Mouse (Mus musculus): ENCODE measurements around the gene Ccdc184. TPM values are rescaled to one million over a fixed set of nuclear protein-coding genes. Genes with fewer than 3 reads are reported as not detected.

Ccdc184 gene
- total RNA-seq (2018; cell fraction: chromatin; rRNA removed) = not detected
- total RNA-seq (2018; cell fraction: cytosol; rRNA removed) = under 1 TPM in 1 of 26 experiments, not detected in 25; 0.11 TPM
- not detected for total RNA-seq (2018; cell fraction: nucleus; rRNA removed)
- polyA plus RNA-seq (2018) = not detected in 3 replicates

DNA sequence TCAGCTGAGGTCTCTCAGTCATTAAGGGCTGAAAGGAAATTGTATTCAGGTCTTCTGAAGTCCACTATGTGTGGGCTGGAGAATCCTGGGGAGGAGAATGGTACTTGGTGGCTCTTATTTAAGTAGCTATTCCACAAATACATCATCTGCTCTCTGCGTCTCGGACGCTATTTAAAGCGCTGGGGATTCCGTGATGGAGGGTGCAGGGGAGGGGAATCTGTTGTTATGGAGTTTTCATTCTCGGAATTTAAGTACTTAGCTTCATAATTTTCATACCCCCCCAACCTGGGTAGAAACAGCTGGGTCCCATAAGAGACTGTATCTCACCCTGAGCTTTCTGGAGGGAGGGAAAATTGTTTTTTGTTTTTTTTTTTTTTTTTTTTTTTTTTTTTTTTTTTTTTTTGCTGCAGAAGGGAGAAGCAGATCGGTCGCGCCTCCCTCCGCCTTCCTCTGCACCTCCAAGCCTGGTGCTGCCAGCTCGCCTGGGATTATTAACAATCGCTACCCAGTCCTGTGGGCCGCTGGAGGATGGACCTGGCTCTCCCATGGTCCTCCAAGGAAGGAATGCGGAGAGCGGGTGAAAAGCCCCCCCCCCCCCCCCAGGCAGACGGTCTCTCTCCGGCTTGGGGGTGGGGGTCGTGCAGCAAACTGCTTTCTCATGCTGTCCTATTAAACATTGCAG is at the start of gene Ccdc184:
Gene Ccdc184, plus strand, starts transcription at position 196 of the 682 bp plus-strand sequence.
- WGBS (ENCODE audit: missing documents) = 9% methylated on average over 14 of the region's 18 CpGs
- no peaks in the 10 kb centered on the region for H3K36me3 ChIP-seq (ENCODE audit: inconsistent target)
- no peaks in the 10 kb centered on the region for H3K79me2 ChIP-seq (ENCODE audit: inconsistent target)
- H3K27ac ChIP-seq = no peak within 1 kb of the TSS
- H3K4me3 ChIP-seq (ENCODE audit: inconsistent target) = no peak within 1 kb of the TSS

DNA sequence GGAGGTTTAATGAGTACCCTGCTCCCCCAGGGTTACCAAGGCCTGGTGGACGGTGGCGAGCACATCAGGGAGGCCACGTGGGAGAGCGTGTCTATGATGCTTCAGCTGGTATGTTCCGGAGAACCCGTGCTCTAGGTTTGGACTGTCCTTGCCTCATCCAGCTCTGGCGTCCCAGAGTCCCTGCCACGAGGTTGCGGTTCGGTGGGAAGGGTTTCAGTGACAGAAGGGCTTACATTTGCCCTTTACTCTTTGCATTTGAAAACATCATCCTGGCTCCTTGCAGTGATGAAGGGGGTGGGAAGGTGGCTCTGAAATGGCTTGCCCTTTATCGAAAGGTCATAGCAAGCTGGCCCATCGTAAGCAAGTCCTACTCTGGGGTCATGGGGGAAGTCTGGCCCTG is 47.6 kb upstream of the Ccdc184 start:
- no peaks in the 10 kb centered on the region for H3K79me2 ChIP-seq (ENCODE audit: inconsistent target)
- H3K27ac ChIP-seq = no peak overlapping the region
- no peak overlapping the region for H3K4me3 ChIP-seq (ENCODE audit: inconsistent target)
- peaks cover 22% of the 10 kb centered on the region; the same call in 1 of the 2 replicates for H3K36me3 ChIP-seq (ENCODE audit: inconsistent target)
- WGBS (ENCODE audit: missing documents) = 97% methylated on average over 12 of the region's 12 CpGs

DNA sequence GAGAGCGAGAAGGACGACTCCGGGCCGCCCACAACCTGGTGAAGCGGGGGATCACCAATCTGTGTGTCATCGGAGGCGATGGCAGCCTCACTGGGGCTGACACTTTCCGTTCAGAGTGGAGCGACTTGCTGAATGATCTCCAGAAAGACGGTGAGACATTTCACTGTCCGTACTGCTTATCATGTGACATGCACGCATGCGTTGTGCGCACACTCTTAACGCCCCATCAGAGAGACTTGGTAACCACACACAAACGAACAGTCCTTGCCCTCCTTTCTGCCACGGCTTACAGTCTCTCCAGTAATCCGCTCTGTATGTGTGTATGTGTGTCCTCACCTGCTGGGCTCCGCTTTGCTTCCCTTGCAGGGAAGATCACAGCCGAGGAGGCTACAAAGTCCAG is 46.1 kb upstream of the Ccdc184 start:
- peaks cover 22% of the 10 kb centered on the region; the same call in 1 of the 2 replicates for H3K36me3 ChIP-seq (ENCODE audit: inconsistent target)
- H3K79me2 ChIP-seq (ENCODE audit: inconsistent target) = no peaks in the 10 kb centered on the region
- H3K27ac ChIP-seq = no peak overlapping the region
- WGBS (ENCODE audit: missing documents) = 95% methylated on average over 20 of the region's 20 CpGs
- H3K4me3 ChIP-seq (ENCODE audit: inconsistent target) = no peak overlapping the region

DNA sequence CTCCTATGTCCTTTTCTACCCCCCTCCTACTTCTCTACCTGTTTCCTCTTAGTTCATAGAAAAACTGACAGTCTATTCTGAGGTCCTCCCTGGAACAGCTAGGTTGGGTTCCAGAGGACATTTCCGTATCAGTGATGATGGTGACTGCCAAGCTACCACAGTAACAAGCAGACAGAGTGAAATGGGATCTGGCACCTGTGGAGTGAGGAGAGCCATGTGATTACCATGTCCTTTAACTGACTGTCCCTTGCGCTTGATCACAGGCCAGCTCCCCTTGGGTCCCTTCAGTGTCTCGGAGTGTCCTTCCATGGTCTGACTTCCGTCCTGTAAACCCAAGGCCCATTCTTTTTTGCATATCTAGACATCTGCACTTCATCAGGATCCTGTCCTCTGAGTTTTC is 36.0 kb upstream of the Ccdc184 start:
- Histone ChIP-seq H3K4me3 (ENCODE audit: inconsistent target) (no peak overlapping the region), H3K36me3 (ENCODE audit: inconsistent target) (peaks cover 12% of the 10 kb centered on the region), H3K79me2 (ENCODE audit: inconsistent target) (no peaks in the 10 kb centered on the region), H3K27ac (no peak overlapping the region)
- 97% methylated on average over 4 of the region's 4 CpGs for WGBS (ENCODE audit: missing documents)

DNA sequence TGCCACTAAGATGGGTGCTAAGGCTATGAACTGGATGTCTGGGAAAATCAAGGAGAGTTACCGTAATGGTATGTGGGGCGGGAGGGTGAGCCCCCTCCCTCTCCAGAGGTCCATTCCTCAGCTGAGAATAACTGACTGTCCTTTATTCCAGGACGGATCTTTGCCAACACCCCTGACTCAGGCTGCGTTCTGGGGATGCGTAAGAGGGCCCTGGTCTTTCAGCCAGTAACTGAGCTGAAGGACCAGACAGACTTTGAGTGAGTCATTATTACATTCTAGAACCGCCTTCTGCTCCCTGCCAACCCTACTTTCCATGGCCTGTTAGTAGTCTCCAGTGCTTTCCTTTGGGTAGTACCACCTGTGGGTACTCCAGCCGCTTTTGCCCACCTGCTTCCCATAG is 35.5 kb upstream of the Ccdc184 start:
- Histone ChIP-seq H3K79me2 (ENCODE audit: inconsistent target) (no peaks in the 10 kb centered on the region), H3K36me3 (ENCODE audit: inconsistent target) (peaks cover 16% of the 10 kb centered on the region), H3K4me3 (ENCODE audit: inconsistent target) (no peak overlapping the region), H3K27ac (no peak overlapping the region)
- 92% methylated on average over 7 of the region's 7 CpGs for WGBS (ENCODE audit: missing documents)

DNA sequence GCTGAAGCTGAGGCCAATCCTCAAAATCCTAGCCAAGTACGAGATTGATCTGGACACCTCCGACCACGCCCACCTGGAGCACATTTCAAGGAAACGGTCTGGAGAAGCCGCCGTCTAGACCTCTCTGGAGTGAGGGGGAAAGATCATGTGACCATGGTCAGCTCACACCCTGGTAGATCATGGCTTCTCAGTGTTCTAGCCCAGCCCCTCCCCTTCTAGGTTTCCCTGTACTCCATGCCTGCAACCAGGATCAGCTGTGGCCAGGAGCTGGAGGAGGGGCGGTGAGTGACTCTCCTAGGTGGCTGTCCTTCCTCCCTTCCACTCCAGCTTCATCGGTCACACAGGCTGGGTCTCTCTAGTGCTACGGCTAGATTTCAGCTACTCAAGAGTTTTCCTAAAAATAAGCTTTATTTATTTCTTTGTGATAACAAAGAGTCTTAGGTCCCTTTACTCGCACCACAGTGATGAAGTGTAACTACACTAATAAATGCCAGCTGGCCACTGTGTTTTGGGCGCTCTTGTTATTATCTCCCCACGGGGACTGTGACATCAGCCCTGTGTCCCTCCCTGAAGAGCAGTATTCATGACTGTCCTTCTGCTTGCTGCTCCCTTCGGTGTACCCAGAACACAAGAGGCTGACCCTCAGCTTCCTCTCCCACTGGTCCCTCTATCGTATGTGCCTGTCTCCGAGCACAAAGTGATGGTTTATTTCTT is 34.9 kb upstream of the Ccdc184 start:
- Histone ChIP-seq H3K79me2 (ENCODE audit: inconsistent target) (no peaks in the 10 kb centered on the region), H3K36me3 (ENCODE audit: inconsistent target) (peaks cover 23% of the 10 kb centered on the region), H3K27ac (no peak overlapping the region), H3K4me3 (ENCODE audit: inconsistent target) (no peak overlapping the region)
- WGBS (ENCODE audit: missing documents) = 96% methylated on average over 15 of the region's 15 CpGs

DNA sequence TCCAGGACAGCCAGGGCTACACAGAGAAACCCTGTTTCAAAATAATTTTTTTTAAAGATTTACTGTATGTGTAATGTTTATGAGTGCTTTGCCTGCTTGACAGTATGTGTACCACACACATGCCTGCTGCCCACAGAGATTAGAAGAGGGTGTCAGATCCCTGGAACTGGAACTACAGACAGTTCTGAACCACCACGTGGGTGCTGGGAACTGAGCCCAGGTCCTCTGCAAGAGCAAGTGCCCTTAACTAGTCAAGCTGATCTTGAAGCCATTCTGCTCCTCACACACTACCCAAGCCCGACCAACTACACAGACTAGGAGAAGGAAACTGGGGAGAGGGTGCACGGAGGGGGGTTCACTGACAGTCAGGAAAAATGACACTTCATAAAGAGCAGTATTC is 33.5 kb upstream of the Ccdc184 start:
- WGBS (ENCODE audit: missing documents) = 92% methylated on average over 3 of the region's 3 CpGs
- H3K4me3 ChIP-seq (ENCODE audit: inconsistent target) = no peak overlapping the region
- H3K27ac ChIP-seq = no peak overlapping the region
- H3K79me2 ChIP-seq (ENCODE audit: inconsistent target) = peaks cover under 1% of the 10 kb centered on the region; the same call in 1 of the 2 replicates
- peaks cover 29% of the 10 kb centered on the region for H3K36me3 ChIP-seq (ENCODE audit: inconsistent target)

DNA sequence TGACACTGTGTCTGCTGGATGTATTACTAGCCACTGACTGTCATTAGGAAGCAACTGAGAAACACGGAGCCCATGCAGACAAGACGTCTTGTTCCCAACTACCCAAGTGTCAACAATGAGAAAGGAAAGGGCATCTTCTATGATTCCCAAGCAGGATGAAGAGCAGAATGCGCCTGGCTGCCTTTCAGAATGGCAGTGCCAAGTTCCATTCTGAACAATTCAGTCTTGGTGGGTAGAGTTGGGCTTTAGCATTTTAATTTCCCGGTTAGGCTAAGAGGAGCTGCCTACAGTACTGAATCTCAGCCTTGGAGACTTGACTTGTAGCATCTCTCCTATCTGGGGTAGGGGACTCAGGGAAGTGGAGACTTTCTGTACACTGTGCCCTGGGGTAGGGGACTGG is 32.9 kb upstream of the Ccdc184 start:
- H3K27ac ChIP-seq = no peak overlapping the region
- 98% methylated on average over 4 of the region's 4 CpGs for WGBS (ENCODE audit: missing documents)
- H3K4me3 ChIP-seq (ENCODE audit: inconsistent target) = no peak overlapping the region
- peaks cover 29% of the 10 kb centered on the region for H3K36me3 ChIP-seq (ENCODE audit: inconsistent target)
- peaks cover 6% of the 10 kb centered on the region; the same call in 1 of the 2 replicates for H3K79me2 ChIP-seq (ENCODE audit: inconsistent target)

DNA sequence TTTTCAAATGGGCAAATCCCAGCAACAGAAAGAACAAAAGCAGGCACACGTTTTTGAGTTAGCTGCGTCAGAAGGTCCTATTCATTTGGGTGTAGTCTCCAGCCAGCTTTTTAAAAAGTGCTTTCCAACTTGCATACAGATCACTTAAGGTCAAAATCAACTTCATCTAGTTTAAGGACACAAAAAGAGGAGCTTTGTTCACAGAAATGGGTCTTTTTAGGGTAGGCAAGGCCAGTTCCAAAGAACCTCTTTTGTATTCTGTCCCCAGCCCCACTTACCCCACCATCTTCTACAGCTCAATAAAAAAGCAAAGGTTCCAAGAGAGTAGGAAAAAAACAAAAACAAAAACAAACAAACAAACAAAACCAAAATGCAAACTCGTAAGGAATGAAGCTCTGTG is 32.3 kb upstream of the Ccdc184 start:
- H3K36me3 ChIP-seq (ENCODE audit: inconsistent target) = peaks cover 29% of the 10 kb centered on the region
- no peak overlapping the region for H3K4me3 ChIP-seq (ENCODE audit: inconsistent target)
- H3K79me2 ChIP-seq (ENCODE audit: inconsistent target) = peaks cover 12% of the 10 kb centered on the region; the same call in 1 of the 2 replicates
- no peak overlapping the region for H3K27ac ChIP-seq
- WGBS (ENCODE audit: missing documents) = 84% methylated on average over 3 of the region's 3 CpGs

DNA sequence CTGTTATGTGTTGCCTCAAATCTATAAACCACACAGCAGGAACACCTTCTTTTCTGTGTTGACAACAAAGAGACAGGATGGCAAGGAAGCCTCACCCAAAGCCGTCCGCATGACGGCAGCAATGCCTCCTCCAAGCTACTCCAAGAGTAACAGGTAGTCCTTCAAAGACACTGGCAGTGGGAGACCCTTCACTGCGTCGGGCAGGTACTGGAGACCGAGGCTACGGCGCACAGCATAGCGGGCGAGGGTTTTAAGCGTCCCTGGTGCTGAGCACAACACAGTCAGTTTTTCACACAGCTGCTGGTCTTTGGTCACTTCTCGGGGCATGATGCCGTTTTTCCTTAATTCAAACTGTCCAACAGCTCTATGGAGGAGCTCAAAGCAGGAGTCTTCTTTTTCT is 31.3 kb upstream of the Ccdc184 start:
- Histone ChIP-seq H3K36me3 (ENCODE audit: inconsistent target) (peaks cover 30% of the 10 kb centered on the region), H3K79me2 (ENCODE audit: inconsistent target) (peaks cover 15% of the 10 kb centered on the region; the same call in 1 of the 2 replicates), H3K27ac (no peak overlapping the region), H3K4me3 (ENCODE audit: inconsistent target) (no peak overlapping the region)
- WGBS (ENCODE audit: missing documents) = 96% methylated on average over 12 of the region's 13 CpGs

DNA sequence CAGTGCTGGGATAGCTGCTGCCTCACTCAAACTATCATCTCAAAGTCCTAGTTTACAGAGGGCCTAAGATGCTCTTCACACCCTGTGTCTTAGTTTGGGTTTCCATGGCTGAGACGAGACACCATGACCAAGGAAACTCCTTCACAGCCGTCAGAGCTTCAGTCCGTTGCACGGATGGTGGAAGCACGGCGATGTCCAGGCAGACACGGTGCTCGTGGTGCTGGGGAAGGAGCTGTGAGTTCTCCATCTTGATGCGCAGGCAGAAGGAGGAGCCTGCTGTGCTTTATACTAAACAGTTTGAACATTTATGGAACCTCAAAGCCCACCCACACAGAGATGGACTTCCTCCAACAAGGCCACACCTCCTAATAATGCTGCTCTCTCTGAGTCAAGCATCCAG is 30.1 kb upstream of the Ccdc184 start:
- Histone ChIP-seq H3K4me3 (ENCODE audit: inconsistent target) (no peak overlapping the region), H3K27ac (no peak overlapping the region), H3K36me3 (ENCODE audit: inconsistent target) (peaks cover 40% of the 10 kb centered on the region), H3K79me2 (ENCODE audit: inconsistent target) (peaks cover 15% of the 10 kb centered on the region; the same call in 1 of the 2 replicates)
- WGBS (ENCODE audit: missing documents) = 97% methylated on average over 9 of the region's 9 CpGs

DNA sequence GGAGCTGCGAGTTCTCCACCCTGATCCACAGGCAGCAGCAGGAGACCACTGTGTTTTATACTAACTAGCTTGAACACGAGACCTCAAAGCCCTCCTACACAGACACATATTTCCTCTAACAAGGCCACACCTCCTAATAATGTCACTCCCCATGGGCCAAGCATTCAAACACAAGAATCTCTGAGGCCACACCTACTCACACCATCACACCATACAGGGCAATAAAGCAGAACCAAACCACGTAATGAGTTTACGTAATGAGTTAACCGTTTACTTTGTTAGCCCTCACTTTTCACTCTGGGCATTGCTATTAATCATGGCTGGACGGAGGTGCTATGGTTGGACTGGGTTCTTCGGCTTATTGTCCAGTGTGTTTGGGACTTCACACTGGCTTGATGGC is 27.2 kb upstream of the Ccdc184 start:
- Histone ChIP-seq H3K27ac (peak overlapping the region; percentile 47), H3K79me2 (ENCODE audit: inconsistent target) (peaks cover 42% of the 10 kb centered on the region), H3K4me3 (ENCODE audit: inconsistent target) (no peak overlapping the region), H3K36me3 (ENCODE audit: inconsistent target) (peaks cover 43% of the 10 kb centered on the region)
- WGBS (ENCODE audit: missing documents) = 49% methylated on average over 6 of the region's 7 CpGs

DNA sequence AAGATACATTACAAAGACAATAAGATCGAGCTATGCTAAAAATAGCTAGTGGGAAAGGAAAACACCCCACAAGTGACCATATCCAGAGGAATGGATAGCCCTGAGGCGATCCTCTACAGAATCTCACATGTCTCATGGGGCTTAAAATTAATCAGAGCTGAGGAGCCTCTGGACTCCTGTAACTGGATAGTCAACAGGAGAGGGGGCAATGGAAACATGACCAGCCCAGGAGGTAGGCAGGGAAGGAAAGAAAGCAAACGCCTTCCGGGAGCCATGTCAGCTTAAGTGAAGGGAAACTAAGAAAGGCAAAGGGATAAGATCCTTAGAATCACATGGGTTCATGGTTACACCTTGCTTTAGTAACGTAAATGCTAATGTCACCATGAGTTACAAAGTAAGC is 26.1 kb upstream of the Ccdc184 start:
- H3K79me2 ChIP-seq (ENCODE audit: inconsistent target) = peaks cover 46% of the 10 kb centered on the region
- H3K4me3 ChIP-seq (ENCODE audit: inconsistent target) = no peak overlapping the region
- H3K36me3 ChIP-seq (ENCODE audit: inconsistent target) = peaks cover 34% of the 10 kb centered on the region
- WGBS (ENCODE audit: missing documents) = 91% methylated on average over 5 of the region's 5 CpGs
- no peak overlapping the region for H3K27ac ChIP-seq

DNA sequence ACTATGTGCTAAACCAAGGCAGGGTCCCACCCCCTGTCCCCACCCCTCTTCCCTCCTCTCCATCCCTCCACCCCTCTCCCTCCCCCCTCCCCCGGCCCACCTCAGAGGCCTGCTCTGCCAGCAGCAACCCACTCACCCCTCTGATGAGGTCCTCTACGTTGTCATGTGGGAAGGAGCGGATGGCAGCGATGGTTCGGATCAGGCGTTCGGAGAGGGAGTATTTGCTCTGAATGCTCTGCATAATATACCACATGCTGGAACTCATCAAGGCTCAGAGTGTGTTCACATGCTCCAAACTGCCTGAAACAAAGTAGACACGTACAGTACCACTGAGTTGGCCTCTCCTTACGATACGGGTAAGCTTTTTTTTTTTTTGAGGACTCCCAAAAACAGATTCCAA is 24.4 kb upstream of the Ccdc184 start:
- H3K27ac ChIP-seq = no peak overlapping the region
- peaks cover 17% of the 10 kb centered on the region for H3K36me3 ChIP-seq (ENCODE audit: inconsistent target)
- H3K4me3 ChIP-seq (ENCODE audit: inconsistent target) = no peak overlapping the region
- 91% methylated on average over 9 of the region's 10 CpGs for WGBS (ENCODE audit: missing documents)
- H3K79me2 ChIP-seq (ENCODE audit: inconsistent target) = peaks cover 46% of the 10 kb centered on the region

DNA sequence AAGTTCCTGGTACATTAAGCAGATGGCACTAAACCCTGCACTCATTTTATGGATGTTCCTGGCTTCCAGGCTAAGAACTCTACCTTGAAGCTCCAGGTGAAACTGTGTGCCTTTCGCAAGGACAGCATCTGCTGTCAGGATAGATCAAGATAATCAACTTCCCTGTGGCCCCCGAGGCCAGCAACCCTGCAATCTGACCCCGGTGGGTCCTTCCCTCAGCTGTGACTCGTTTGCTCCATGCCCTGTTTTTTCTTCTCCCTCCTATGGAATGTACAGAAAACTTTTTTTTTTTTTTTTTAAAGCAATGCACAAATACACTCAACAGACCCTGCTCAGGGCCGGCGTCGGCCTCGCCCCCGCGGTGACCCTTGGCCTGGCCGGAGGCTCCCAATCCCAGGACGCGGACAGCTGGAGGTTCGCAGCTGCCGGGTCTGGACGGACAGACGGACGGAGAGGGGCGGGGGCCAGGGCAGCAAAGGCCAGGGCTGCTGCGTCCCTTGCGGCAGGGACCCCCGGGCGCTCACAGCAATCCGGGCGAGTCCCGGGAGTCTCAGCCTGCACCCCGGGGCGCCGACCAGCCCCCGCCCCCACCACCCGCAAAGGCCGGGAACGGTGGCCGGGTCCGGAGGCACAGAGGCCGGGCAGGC is 22.0 kb upstream of the Ccdc184 start:
- Histone ChIP-seq H3K79me2 (ENCODE audit: inconsistent target) (peaks cover 31% of the 10 kb centered on the region), H3K4me3 (ENCODE audit: inconsistent target) (peak overlapping the region; percentile 64), H3K36me3 (ENCODE audit: inconsistent target) (peaks cover 15% of the 10 kb centered on the region), H3K27ac (peak overlapping the region; percentile 31)
- under 1% methylated on average over 36 of the region's 36 CpGs for WGBS (ENCODE audit: missing documents)

All from macrophage (primary cell).